8 mouse cellular contexts compared by ENCODE assay signal in the genomic region with DNA sequence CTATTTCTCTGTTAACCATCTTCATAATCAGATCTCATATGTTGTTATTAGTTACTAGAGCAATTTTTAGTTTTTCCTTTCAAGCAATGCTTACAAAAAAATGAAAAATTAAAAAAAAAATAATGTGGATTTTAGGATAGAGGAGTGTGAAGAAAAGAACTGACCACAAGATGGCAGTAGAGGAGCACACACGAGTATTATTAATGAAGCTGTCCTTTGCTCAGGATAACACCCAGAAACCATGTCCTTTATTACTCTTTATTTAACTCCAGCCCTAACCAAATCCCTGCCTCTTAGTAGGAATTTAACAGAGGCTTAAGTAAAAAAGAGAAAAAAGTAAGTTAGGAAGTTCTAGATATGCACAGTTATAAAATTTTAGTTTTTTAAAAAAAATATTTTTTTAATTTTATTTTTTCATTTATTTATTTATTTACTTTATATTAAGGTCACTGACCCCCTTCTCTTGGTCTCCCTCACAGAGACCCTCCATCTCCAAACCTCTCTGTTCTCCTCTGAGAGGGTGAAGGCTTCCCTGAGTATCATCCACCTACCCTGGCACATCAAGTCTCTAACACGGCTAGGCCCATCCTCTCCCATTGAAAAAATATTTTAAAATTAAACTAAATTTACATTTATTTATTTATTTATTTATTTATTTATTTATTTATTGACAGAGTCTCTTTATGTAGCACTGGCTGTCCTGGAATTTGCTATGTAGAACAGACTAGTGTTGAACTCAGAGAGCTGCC.
DNase-seq lines count a peak whose midpoint lies in the region; ATAC-seq and TF ChIP-seq lines count a peak whose summit lies in the region.
"Not testable (repeated sequence)": the region's sequence is repeated elsewhere in the genome, so short reads cannot be mapped to it uniquely, and the experiment has no call there.

No protein-coding gene starts in this region.

- H3K9me3 ChIP-seq in forebrain, embryonic 13.5 days (replicated peaks); hindbrain, postnatal 0 days (ENCODE audit: low read length); kidney, embryonic 15.5 days (replicated peaks); midbrain, embryonic 14.5 days (ENCODE audit: control insufficient read depth, low read length); neural tube, embryonic 12.5 days: not testable (repeated sequence)

- H3K4me3 ChIP-seq in forebrain, embryonic 13.5 days; hindbrain, postnatal 0 days (ENCODE audit: low read length); kidney, embryonic 15.5 days (replicated peaks); midbrain, embryonic 14.5 days (replicated peaks; ENCODE audit: low read depth, low read length); neural tube, embryonic 12.5 days: not testable (repeated sequence)

- DNase-seq in hindbrain, postnatal 0 days (ENCODE audit: low spot score); midbrain, embryonic 14.5 days: not testable (repeated sequence)

- peak; percentile 85 for ATAC-seq in CD4-positive, CD25-positive, alpha-beta regulatory T cell, adult 4 months
- 0 out of 2 replicates have a peak, but pooled peaks have one; percentile 48 for ATAC-seq in forebrain, embryonic 13.5 days
- ATAC-seq in hematopoietic stem cell, adult 5-6 weeks (replicated peaks in 1 of 2; ENCODE audit: insufficient read depth in 1 of 2, low FRiP score in 2 of 2, low TSS enrichment in 1 of 2, low read depth in 1 of 2, poor library complexity in 2 of 2, severe bottlenecking in 2 of 2) = peak; percentile 75; a peak in 2 of 4 replicates
- 0 out of 2 replicates have a peak, but pooled peaks have one; percentile 35 for ATAC-seq in hindbrain, postnatal 0 days
- 0 out of 2 replicates have a peak, but pooled peaks have one; percentile 46 for ATAC-seq in kidney, embryonic 15.5 days (replicated peaks; ENCODE audit: low FRiP score)
- peak; percentile 88 for ATAC-seq in megakaryocyte, adult 5-6 weeks (ENCODE audit: poor library complexity, severe bottlenecking)
- ATAC-seq in midbrain, embryonic 14.5 days (ENCODE audit: low FRiP score, low TSS enrichment) = peak; percentile 58; the same call in 1 of the 2 replicates
- ATAC-seq in neural tube, embryonic 12.5 days (ENCODE audit: low FRiP score, low read depth) = 0 out of 2 replicates have a peak, but pooled peaks have one; percentile 58

- not testable (repeated sequence) for H3K27ac ChIP-seq in forebrain, embryonic 13.5 days; hindbrain, postnatal 0 days; kidney, embryonic 15.5 days; midbrain, embryonic 14.5 days (replicated peaks; ENCODE audit: low read depth, low read length); neural tube, embryonic 12.5 days

- H3K27me3 ChIP-seq in forebrain, embryonic 13.5 days; hindbrain, postnatal 0 days (ENCODE audit: insufficient read depth, low read length); kidney, embryonic 15.5 days; midbrain, embryonic 14.5 days (ENCODE audit: control insufficient read depth, insufficient read depth, low read length); neural tube, embryonic 12.5 days (replicated peaks): not testable (repeated sequence)

- TF ChIP-seq CTCF in hindbrain, postnatal 0 days (IDR thresholded peaks at IDR 0.05; ENCODE audit: low read depth) = not testable (repeated sequence)

- not testable (repeated sequence) for H3K4me1 ChIP-seq in forebrain, embryonic 13.5 days; hindbrain, postnatal 0 days (ENCODE audit: insufficient read depth, low read length); kidney, embryonic 15.5 days; midbrain, embryonic 14.5 days (ENCODE audit: control insufficient read depth, insufficient read depth, low read length); neural tube, embryonic 12.5 days

- H3K9ac ChIP-seq in forebrain, embryonic 13.5 days; hindbrain, postnatal 0 days (replicated peaks; ENCODE audit: low read length); kidney, embryonic 15.5 days; midbrain, embryonic 14.5 days (replicated peaks; ENCODE audit: low read length); neural tube, embryonic 12.5 days: not testable (repeated sequence)

- H3K36me3 ChIP-seq in forebrain, embryonic 13.5 days (ENCODE audit: poor library complexity, severe bottlenecking); hindbrain, postnatal 0 days (ENCODE audit: insufficient read depth, low read length); kidney, embryonic 15.5 days; midbrain, embryonic 14.5 days (ENCODE audit: control insufficient read depth, insufficient read depth, low read length); neural tube, embryonic 12.5 days: not testable (repeated sequence)

- H3K4me2 ChIP-seq in forebrain, embryonic 13.5 days; hindbrain, postnatal 0 days (ENCODE audit: low read depth, low read length); kidney, embryonic 15.5 days; midbrain, embryonic 14.5 days (ENCODE audit: low read length); neural tube, embryonic 12.5 days (replicated peaks): not testable (repeated sequence)

- 100% methylated on average over 1 of the region's 2 CpGs for WGBS in forebrain, embryonic 13.5 days
- WGBS in hindbrain, postnatal 0 days = no CpG with 5 or more reads among the region's 2 CpGs
- 90% methylated on average over 1 of the region's 2 CpGs for WGBS in kidney, embryonic 15.5 days
- WGBS in midbrain, embryonic 14.5 days = no CpG with 5 or more reads among the region's 2 CpGs
- WGBS in neural tube, embryonic 12.5 days = 89% methylated on average over 1 of the region's 2 CpGs

Comparison
In these comparisons a context has a peak if more than half of its experiments do, and no peak if none do; other contexts are left out.
1. ATAC-seq: peak in every context shown above with its lines; median percentile 88 in megakaryocyte, adult 5-6 weeks; 85 in CD4-positive, CD25-positive, alpha-beta regulatory T cell, adult 4 months; 75 in hematopoietic stem cell, adult 5-6 weeks; 58 in midbrain, embryonic 14.5 days; 58 in neural tube, embryonic 12.5 days; 48 in forebrain, embryonic 13.5 days; 46 in kidney, embryonic 15.5 days; 35 in hindbrain, postnatal 0 days.